Mouse (Mus musculus) cerebellum, adult 2 months (tissue): ENCODE measurements around the gene Slc22a5.

Experiments
- CTCF ChIP-seq: fragments of 200-500 bp; IDR thresholded peaks from 2 replicates; pipeline ENCODE4 v1.5.1; 2011; ENCODE audit warnings: low read depth, mild to moderate bottlenecking, control low read depth, low read length, moderate library complexity, borderline replicate concordance; ENCODE audit not compliant: insufficient read depth
- POLR2A ChIP-seq: fragments of 200-500 bp; IDR thresholded peaks from 2 replicates; pipeline ENCODE4 v1.6.1; 2011; ENCODE audit warnings: low read length, control low read depth, borderline replicate concordance; ENCODE audit not compliant: insufficient read depth

DNA sequence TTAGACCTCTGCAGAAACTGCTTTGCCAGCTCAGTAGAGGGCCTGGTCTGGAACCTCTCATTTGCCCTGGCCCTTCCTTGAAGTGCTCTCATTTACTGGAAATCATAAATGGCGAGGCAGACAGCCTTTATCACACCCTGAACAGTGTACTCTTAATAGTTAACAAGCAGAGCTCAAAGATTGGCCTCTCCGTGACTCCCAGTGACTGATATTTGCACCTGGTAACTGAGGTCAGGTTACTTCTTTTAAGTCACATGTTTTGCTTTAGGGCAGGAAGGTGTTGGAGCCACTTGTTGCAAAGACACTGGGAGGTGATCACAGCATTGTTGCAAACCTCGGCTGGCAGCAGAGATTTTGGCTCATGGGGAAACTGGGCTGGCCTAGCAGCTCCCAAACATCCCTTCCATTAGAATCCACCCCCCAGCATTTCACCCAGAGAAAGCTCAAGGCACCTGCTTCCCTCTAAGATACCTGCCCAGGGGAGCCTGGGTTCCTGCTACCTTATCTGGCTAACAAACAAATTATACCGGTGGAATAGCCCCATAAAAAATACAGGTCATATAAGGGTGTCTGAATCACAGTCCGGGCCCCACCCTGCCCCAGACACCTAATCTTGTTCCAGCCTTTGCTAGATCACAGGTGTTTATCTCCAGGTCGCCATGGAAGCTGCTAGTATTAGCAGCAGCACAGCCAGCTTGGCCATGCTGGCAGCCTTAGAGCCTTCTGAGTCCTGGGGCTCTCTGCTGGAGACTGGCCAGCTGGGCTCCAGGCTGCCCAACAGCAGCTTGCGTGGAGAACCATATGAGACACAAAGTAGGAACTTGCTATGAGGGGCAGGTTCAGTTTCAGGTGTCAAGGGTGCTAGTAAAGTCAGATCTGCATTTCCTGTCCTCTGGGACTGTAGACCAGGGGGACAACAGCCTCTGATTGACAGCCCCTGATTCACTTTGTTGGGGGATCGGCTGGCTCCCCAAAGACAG is 51.5 kb downstream of the Slc22a5 start:
- TF ChIP-seq CTCF, result no peak
- TF ChIP-seq POLR2A, result no peak
